Mouse (Mus musculus) kidney, postnatal 36 days (tissue): ENCODE data around the gene Traip.

Experiments
- DNase-seq, 2 experiments: peaks; one replicate each; pipeline ENCODE4 v3.0.0; 2021 to 2022; ENCODE audit warnings: mixed read lengths in 2 of 2

Traip gene

DNA sequence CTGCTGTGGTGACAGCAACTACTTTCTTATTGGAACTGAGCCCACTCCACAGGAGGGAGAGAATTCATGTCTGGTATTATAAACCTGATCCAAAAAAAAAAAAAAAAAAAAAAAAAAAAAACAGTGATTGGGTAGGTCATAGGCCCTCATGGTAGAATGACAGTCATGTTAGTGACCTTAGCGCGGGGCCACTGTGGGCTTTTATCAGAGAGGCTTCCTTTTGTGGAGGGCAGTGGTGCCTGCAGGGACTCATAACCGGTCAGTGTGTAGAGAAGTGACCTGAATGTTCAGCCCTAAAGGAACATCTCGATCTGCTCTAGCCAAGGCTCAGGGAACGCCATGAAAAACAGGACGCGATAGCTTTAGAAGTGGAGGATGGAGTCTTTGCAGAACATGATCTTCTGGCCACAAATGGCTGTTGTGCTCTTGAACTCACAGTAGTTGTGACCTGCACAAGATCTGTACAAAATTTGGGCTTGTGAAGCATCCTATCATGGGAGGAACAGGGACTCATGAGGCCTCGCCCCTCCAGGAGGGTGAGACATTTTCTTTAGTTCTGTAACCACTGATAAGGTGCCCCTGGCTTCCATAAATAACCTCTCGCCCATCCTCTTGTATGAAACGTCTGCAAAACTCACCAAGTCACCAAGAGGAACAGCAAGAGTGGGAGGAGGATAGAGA is 24.7 kb downstream of the Traip start:
- DNase-seq, result no peak

DNA sequence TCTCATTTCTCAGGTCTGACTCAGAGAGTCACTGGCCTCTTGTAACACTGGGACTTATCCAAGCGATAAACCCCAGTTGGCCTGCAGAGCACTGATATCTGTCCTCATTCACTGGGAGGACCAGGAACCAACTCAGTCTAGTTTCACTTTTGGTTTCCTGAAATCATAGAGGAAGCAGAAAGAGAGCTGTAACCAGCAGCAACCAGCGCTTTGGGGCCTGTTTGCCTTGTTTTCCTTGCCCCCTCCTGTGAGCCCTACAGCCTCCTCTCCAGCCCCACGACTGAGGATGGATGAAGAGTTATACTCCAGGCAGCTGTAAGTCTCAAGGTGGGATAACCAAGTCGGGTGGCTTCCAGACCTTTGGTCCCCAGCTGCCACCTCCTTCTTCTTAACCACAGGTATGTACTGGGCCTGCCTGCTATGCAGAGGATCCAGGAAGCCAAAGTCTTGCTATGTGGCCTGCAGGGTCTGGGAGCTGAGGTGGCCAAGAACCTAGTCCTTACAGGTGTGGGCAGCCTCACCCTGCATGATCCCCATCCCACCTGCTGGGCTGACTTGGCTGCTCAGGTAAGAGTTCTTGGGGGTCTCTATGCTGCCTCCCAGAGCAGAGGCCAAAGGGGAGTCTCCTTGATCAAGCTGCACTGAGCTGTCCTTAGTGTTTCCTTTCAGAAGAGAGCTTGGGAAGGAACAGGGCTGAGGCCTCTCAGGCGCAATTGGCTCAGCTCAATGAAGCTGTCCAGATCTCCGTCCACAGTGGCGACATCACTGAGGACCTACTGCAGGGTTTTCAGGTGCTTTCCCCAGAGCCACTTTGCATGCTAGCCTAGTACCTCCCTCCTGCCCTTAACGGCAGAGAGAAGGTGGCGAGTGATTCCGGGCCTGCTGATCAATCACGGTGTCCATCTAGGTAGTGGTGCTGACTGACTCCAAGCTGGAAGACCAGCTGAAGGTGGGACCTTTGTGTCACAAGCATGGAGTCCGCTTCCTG is 25.8 kb downstream of the Traip start, which contains the start of gene Uba7:
Uba7 (plus strand) TSS at position 107 of the 988 bp plus-strand sequence.
- peak; percentile 40 to 65 for DNase-seq

DNA sequence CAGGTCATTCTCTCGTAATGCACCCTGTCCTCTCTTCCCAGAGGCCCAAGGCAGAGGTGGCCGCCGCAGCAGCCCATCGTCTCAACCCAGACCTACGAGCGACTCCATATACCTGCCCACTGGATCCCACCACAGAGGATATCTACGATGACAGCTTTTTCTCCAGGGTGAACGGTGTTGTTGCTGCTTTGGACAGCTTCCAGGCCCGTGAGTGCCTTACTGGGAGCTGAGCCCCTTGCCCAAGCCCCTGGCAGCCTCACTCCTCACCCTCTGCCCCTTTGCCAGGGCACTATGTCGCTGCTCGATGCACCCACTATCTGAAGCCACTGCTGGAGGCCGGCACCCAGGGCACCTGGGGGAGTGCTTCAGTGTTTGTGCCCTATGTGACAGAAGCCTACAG is 28.9 kb downstream of the Traip start:
- DNase-seq, result no peak

DNA sequence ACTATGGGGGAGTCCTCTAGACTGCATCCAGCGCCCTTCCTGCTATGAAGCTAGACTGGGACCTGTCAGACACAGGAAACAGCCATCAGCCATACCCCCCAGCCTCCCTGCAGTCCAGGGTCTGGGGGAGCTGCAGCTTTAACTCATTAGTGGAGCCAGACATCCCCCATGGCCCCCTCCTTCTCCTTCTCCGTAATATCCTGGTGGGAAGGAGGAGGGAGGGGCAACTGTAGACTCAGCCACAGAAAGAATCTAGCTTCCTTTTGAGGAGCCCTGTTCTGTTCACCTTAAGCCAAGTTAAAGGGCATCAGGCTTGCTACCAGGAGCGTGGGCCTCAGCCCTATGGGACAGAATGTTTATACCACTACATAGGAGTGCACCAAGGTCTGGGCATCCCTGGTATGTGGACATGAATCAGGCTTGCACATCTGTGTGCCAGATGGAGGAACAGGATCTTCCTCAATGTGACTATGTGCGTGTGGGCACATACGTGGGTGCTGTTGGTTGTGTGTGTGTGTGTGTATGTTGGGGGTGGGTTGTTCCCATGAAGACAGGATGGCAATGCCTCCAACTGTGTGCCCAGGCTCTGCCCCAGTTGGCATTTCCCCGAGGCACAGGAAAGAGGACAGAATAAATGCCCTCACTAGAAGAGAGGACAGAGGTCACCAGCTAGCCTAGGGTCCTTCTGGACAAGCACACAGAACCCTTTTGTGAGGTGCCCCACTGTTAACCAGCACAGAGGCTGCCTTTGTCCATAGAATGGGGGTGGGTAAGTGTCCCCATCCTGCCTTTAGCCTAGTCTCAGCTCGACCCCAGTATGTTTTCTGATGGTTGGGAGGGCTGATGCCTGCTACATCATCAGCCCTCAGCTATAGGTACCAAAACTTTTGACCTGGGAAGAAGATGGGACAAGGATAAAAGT is 32.0 kb downstream of the Traip start:
- peak; percentile 38 to 42 for DNase-seq

DNA sequence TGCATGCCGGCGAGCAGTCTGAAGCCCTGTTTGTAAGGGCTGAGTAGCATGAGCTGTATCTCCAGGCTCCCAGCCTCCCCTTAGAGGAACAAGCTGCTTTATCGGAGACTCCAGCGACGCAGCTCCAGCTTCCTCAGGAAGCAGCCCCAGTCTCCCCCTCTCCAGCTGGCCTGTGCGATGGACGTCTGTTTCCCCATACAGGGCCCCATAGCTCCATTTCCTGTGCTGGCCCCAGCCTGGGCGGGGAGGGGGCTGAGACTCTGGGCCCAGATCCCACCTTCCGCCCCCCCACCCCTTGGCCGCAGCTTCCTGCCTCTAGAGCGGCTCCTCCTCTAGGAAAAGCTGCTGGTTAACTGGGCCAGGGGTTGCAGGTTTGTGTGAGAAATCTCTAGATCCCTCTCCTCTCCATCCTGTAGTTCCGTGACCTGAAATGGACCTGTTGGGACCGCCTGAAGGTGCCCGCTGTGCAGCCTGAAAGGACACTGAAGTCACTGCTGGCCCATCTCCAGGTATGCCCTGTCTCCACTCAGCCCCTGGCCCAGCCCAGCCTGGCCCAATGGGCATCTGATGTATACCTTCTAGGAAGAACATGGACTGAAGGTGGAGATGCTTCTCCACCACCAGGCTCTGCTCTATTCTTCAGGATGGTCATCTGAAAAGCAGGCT is 32.9 kb downstream of the Traip start, which contains the start of gene Gm20661:
Gm20661 (plus strand) TSS at position 378 of the 666 bp plus-strand sequence.
- peak; percentile 78 to 79 for DNase-seq

DNA sequence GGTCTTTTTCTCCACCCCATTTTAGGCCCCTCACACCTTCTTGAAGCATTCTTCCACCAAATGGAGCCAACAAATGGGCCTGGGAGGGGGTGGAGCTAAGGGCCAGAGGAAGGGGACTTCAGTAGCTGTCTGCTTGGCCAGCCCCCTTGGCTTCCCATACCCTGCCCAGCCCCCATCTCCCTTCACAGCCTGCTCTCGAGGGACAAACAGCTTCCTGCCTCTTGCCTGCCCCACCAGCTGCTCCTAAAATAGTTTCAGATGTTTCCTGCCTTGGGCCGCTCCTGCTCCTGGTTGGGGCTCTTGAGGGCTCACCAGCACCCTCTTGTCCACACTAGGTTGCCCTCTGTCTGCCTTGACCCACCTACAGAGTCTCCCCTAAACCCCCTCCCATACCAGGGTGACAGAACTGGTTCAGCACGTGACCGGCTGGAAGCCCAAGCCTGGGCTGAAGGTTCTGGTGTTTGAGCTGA is 33.5 kb downstream of the Traip start:
- DNase-seq, result peak; percentile 89 to 92

DNA sequence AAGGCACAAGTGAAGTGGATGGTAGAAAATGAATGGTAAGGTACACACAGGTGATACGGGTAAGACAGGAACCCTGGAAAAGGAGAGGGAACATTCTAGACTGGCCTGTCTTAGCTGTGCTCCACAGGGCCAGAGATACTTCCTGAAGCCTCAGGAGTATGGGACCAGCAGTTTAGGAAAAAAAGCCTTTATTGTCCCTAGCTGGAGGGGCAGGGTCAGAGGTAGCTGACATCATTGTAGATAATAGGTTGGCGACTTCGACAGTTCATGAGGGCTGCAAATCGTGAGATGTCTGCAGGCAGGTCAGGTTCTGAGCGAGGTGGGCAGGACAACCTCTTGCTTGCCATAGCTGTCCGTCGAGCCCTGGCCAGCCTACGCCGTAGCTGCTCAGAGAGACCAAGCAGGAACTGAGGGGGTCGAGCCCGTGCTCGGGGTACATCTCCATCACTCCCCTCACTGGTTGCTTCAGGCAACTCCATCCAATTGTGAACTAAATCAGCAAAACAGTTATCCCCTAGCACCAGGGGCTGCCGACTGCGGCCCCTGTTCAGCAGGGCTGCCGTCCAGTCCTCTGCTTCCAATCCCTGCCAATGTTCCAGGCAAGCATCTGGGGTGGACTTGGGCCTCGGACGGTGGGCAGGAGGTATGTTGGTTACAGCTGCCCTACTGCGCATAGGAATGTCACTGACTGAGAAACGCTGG is 34.3 kb downstream of the Traip start:
- DNase-seq, result no peak

DNA sequence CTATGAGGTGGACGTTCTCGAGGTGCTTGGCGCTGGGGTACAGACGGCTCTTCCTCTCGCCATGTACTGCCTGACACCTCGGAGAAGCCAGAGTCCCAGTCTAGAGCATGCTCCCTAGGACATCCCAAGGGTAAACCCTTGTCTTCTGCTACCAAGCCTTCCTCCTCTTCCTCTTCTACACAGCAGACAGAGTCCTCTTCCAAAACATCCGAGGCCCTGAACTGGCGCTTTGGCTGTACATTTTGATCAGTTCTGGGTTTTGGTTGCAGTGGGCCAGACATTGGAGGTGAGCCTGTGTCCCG is 34.8 kb downstream of the Traip start:
- no peak for DNase-seq

DNA sequence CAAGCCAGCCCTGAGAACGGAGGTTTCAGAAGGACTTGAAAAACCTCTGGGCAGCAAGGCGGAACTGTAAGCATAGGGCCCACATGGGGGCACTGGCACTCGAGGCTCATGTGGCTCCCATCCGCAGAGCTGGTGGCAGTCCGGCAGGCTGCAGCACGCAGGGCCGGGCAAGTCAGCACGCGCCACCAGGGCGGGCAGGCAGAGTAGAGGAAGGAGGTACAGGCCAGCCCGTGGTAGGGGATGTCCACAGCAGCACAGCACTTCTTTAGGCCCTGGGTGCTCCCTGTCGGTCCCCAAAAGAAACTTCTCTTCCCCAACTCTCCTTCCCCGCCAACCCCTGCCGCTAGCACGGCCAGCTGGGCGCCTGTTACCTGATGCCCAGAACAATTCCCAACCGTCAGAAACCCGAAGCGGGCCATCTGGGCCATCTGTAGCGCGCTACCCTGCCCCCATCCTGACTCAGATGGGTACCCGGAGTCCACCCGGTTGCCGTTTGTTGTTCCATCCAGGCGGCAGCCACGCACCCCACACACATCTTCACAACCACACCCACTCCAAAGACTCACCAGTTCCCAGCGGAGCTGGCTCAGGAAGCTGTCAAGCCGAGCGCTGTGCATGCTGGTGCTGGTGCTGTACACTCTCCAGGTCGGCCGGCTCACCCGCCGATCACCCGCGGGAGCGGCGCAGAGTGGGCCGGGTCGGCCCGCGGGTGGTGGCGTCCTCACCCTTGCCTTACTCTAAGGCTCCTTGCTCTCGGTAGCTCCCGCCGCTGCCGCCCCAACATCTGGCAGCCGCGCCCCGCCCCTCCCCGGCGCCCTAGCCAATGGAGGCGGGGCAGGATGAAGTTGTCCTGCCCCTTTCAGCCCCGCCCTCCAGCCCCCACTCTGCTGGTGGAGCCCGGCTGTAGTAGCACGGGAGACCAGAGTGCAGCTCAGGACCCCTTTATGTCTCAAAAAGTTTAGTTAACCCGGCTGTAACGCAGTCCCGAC is 35.5 kb downstream of the Traip start, which contains the start of gene Inka1:
Inka1 (minus strand) TSS at position 749 of the 989 bp plus-strand sequence.
- peak; percentile 90 to 96 for DNase-seq

DNA sequence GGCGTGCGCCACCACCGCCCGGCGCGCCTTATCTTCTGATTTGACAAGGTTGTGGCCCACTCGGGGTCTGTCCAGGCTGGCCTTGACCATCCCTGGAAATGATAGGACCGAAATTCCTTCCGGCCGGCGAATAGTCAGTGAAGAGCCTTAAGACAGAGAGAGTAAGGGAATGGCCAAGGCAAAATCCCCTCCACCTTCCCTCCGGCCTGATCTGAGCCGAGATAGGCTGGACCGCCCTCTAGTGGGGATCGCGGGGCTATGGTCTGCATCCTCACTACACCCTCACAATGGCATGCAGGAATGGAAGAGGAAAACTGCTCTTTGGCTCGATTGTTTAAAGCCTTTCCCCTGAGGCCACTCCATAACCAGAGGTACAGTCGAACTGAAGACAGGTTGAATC is 36.4 kb downstream of the Traip start:
- peak; percentile 85 to 89 for DNase-seq

DNA sequence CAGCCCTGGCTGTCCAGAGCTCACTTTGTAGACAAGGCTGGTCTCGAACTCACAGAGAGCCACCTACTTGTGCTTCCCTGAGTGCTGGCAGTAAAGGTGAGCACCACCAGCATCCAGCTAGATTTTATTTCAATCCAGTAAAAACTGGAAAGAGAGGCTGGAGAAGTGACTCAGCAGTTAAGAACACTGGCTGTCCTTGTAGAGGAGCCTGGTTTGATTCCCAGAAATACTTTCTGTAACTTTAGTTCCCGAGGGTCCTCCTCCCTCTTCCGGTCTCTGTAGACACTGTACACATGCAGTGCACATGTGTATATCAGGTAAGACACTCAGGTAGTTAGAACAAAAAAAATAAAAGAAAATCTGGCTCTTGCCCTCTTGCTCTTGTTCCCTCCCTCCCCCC is 38.0 kb downstream of the Traip start:
- no peak for DNase-seq

DNA sequence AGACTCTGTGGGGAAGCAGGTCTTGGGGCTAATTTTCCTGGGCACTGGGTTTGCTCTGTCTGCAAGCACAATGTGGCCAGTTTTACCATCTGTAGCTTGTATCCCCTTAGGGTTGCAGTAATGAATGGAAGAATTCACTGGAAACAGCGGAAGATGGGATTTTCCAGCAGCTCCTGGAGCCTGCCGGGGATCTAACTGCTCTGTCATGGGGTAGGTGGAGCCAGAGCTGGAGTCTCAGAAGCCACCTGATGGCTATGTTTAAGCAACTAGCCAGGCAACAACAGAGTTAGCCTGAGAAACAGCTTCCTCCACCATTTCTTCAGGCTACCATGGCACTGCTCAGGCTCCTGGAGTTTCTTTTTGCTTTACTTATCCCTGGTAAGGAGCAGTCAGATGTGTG is 42.3 kb downstream of the Traip start, which contains the start of gene Cdhr4:
Cdhr4 (plus strand) TSS at position 301 of the 400 bp plus-strand sequence.
- no peak for DNase-seq

DNA sequence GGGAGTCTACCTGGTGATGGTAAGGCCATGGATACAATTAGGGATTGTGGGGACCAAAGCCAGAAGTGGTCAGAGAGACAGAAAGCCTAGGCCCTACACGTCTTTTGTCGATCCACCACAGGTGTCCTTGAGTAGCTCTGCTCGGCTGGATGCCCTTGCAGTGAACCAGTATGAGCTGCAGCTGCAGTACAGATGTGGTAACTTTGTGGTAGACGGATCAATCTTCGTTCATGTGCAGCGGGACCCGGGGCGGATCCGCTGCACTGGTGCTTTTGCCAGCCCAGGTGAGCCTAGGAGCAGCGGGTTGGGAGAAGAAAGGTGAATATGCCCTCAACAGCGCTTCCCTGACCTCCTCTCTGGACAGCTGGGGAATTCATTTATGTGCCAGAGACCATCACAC is 43.1 kb downstream of the Traip start:
- DNase-seq, result no peak

DNA sequence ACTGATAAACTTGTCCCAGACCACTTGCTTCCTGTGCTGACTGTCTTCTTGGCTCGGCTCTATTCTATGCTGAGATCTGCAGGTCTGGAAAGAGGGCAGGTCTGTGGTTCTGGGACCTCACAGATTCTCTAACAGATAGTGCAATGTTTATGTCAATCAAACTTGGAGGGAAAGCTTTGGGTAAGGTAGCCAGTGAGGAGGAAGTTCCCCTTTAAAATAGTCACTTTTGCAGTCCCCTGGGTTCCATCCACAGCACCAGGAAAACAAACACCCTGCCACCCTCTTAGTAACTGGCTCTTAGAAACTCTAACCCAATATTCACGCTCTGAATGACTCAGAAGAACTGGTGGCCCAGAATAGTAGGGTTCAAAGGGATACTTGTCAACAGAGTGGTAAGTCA is 44.5 kb downstream of the Traip start:
- DNase-seq, result no peak

DNA sequence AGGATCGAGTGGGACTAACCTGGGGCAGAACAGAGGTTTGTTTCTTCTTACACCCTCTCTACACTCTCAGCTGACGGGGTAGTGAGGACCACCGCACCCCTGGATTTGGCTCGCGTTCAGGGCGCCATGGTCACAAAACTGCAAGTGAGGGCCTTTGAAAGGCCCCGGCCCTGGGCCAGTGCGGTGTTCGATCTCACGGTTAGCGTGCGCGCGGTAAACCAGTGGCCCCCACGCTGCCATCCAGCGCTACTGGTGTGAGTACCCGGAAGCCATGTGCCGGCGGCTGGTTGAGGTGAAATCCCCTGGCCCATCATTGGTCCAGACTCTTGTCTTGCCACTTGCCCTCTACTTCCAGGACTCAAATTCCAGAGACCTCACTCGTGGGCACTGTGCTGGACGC is 45.6 kb downstream of the Traip start:
- DNase-seq, result no peak

DNA sequence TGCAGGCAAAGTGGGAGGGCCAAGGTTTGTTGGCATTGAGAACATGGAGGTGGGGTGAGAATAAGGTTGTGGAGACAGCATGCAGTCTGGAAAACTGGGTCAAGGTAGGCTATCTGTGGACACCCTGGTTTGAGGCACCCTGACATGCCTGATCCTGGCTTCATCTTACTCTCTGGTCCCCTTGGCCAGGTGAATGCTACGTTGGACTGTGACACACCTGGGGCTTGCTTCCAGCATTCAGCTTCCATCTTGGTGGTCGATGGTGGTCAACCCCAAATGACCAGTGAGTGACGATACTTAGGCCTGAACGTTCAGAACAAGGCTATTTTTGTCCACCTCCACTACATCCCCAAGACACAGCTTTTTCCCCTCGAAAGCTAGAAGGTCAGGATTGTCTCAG is 46.1 kb downstream of the Traip start, which contains the start of gene Gm20662:
Gm20662 (plus strand) TSS at position 301 of the 400 bp plus-strand sequence.
- no peak for DNase-seq

DNA sequence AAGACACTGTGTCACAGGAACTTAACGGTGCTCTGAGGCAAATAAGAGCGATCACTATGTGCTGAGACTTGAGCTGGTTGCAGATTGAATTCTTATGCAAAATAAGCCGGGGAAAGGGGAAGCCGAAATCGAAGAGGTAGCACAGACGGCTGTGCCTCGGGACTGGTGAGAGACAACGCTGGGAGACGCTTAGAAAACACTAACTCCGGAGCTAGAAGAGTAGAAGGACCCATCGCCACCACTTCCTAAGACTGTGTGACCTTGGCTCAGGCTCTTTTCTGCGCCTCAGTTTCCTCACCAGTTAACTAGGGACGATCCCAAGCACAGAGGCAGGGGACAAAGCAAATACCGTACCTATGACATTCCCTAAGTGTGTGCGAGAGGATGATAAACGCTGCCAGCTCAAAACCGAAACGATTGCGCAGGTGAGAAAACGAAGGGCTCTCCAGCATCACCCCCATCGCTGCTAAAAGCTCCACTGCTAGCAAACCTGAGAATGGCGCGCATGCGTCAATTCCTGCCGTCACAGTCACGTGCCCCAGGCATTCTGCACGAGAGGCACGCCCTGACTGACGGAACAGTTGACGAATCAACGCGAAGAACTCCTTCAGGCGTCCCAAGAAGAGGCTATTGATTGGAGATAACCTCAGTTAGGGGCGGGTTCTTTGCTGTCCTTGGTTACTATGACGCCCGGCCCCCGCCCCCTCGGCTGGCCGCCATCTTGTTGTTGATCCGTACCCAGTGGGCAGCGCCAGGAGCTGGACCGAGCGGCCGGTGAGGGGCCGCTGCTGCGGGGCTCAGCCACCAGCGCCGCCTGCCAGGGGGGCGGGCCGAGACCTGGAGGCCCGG is 52.2 kb downstream of the Traip start, which contains the start of gene Ip6k1:
Ip6k1 (plus strand) TSS at position 580 of the 849 bp plus-strand sequence.
- peak; percentile 100 for DNase-seq

DNA sequence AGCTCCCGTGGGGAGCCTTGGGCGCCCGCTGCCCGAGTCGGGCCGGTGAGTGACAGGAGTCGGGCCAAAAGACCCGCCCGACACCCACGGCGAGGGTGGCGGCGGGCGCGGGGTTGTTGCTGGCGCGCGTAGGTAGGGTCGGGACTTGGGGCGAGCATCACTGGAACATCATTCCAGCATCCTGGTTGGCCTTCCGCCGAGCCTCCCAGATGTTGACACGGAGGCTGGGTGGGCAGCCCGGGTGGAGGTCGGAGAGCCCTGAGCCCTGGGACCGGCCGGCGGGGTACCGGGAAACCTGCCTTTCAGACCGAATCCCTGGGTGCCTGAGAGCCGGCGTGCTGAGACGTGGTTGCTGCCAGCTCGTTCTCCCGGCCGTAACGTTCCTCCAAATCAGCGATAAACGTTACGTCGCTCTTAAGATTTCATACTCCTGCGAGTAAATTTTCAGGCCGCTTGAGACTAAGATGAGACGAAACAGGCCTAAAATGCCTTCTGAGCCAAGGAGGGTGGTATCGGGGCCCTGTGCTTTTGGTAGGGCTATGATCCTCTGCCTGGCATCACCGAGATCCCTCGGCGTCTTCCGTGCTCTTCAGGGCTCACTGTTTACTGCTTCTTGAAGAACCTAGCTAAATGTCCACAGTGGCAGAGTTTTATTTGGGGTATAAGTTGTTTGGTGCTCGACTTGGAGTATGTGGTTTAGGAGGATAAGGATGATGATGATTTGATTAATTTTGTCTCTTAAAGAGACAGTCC is 53.0 kb downstream of the Traip start:
- DNase-seq, result no peak
